Mouse (Mus musculus) macrophage (primary cell): Measurements from ENCODE around the gene Tmem9b. TPM values are rescaled to one million over a fixed set of nuclear protein-coding genes. Genes with fewer than 3 reads are reported as not detected.

Experiments used
- H3K27ac ChIP-seq: fragments of 350-480 bp; formaldehyde crosslinking; 2 replicates; pipeline ENCODE4 v1.9.0; 2021
- H3K36me3 ChIP-seq: fragments of 350-480 bp; formaldehyde crosslinking; 2 replicates; pipeline ENCODE4 v1.9.0; 2021; ENCODE audit errors: inconsistent target
- H3K4me3 ChIP-seq: fragments of 350-480 bp; formaldehyde crosslinking; 2 replicates; pipeline ENCODE4 v1.9.0; 2021; ENCODE audit errors: inconsistent target
- H3K79me2 ChIP-seq: fragments of 350-480 bp; formaldehyde crosslinking; 2 replicates; pipeline ENCODE4 v1.9.0; 2021; ENCODE audit errors: inconsistent target
- WGBS: methylation state at CpG from one replicate; pipeline ENCODE4 v1.1.7; 2026; ENCODE audit warnings: inconsistent platforms; ENCODE audit not compliant: missing documents; 5-methylcytosine and 5-hydroxymethylcytosine counted together
- polyA plus RNA-seq: library from polyadenylated mRNA; stranded (reverse); fragments of 250-400 nt; gene quantifications from 3 replicates; pipeline ENCODE4 v1.2.4, GENCODE M21; 2018; ENCODE audit warnings: inconsistent platforms

Tmem9b gene
- polyA plus RNA-seq, 1 experiment from 2014 or later = 97.7 TPM

GRCm38 (mm10) chr7:109764009-109764408 lies 11.3 kb upstream of the Tmem9b start:
- Histone ChIP-seq H3K36me3 (no peaks in the 10 kb centered on the region), H3K79me2 (no peaks in the 10 kb centered on the region), H3K4me3 (no peak overlapping the region), H3K27ac (no peak overlapping the region)
- 91% methylated on average over 2 of the region's 2 CpGs for WGBS

- 95% methylated on average over 3 of the region's 3 CpGs for WGBS
- Histone ChIP-seq H3K27ac (no peak overlapping the region), H3K36me3 (no peaks in the 10 kb centered on the region), H3K4me3 (no peak overlapping the region), H3K79me2 (peaks cover 19% of the 10 kb centered on the region)
Observed at GRCm38 (mm10) chr7:109756291-109756690, 3.6 kb upstream of the Tmem9b start.

- 96% methylated on average over 8 of the region's 8 CpGs for WGBS
- Histone ChIP-seq H3K4me3 (no peak overlapping the region), H3K27ac (no peak overlapping the region), H3K36me3 (no peaks in the 10 kb centered on the region; the same call in 1 of the 2 replicates), H3K79me2 (peaks cover 42% of the 10 kb centered on the region)
Observed at GRCm38 (mm10) chr7:109754034-109754433, 1.4 kb upstream of the Tmem9b start.

GRCm38 (mm10) chr7:109751427-109752007 lies 1.2 kb downstream of the Tmem9b start:
- Histone ChIP-seq H3K27ac (peak overlapping the region; percentile 55), H3K79me2 (peaks cover 65% of the 10 kb centered on the region), H3K36me3 (peaks cover 8% of the 10 kb centered on the region; the same call in 1 of the 2 replicates), H3K4me3 (peak overlapping the region; percentile 95)
- 6% methylated on average over 13 of the region's 13 CpGs for WGBS

GRCm38 (mm10) chr7:109747747-109748146 lies 4.9 kb downstream of the Tmem9b start:
- Histone ChIP-seq H3K4me3 (no peak overlapping the region), H3K27ac (no peak overlapping the region), H3K79me2 (peaks cover 56% of the 10 kb centered on the region), H3K36me3 (peaks cover 43% of the 10 kb centered on the region)
- WGBS = 92% methylated on average over 1 of the region's 1 CpGs

- no peak overlapping the region for H3K27ac ChIP-seq
- H3K79me2 ChIP-seq = no peaks in the 10 kb centered on the region; the same call in 1 of the 2 replicates
- peaks cover 77% of the 10 kb centered on the region for H3K36me3 ChIP-seq
- WGBS = 94% methylated on average over 4 of the region's 4 CpGs
- H3K4me3 ChIP-seq = no peak overlapping the region
Observed at GRCm38 (mm10) chr7:109741703-109742102, 11.0 kb downstream of the Tmem9b start.

GRCm38 (mm10) chr7:109741060-109741459 lies 11.6 kb downstream of the Tmem9b start:
- Histone ChIP-seq H3K4me3 (no peak overlapping the region), H3K27ac (no peak overlapping the region), H3K36me3 (peaks cover 77% of the 10 kb centered on the region), H3K79me2 (no peaks in the 10 kb centered on the region)
- WGBS = 100% methylated on average over 1 of the region's 1 CpGs

GRCm38 (mm10) chr7:109739822-109740370 lies 12.8 kb downstream of the Tmem9b start:
- Histone ChIP-seq H3K27ac (no peak overlapping the region), H3K4me3 (no peak overlapping the region), H3K79me2 (no peaks in the 10 kb centered on the region), H3K36me3 (peaks cover 70% of the 10 kb centered on the region)
- 91% methylated on average over 5 of the region's 5 CpGs for WGBS

GRCm38 (mm10) chr7:109734806-109735205 lies 17.9 kb downstream of the Tmem9b start:
- H3K4me3 ChIP-seq = no peak overlapping the region
- no peak overlapping the region for H3K27ac ChIP-seq
- peaks cover 25% of the 10 kb centered on the region; the same call in 1 of the 2 replicates for H3K36me3 ChIP-seq
- WGBS = 92% methylated on average over 4 of the region's 4 CpGs
- no peaks in the 10 kb centered on the region for H3K79me2 ChIP-seq

- no peak within 1 kb of the TSS for H3K27ac ChIP-seq
- WGBS = 94% methylated on average over 5 of the region's 5 CpGs
- H3K36me3 ChIP-seq = peaks cover 8% of the 10 kb centered on the region; the same call in 1 of the 2 replicates
- H3K79me2 ChIP-seq = no peaks in the 10 kb centered on the region
- no peak within 1 kb of the TSS for H3K4me3 ChIP-seq
Observed at GRCm38 (mm10) chr7:109731626-109732025, 21.0 kb downstream of the Tmem9b start, which contains the start of gene Ascl3. Gene Ascl3, minus strand, starts transcription at chr7:109731726.

- Histone ChIP-seq H3K27ac (no peak within 1 kb of the TSS), H3K4me3 (no peak within 1 kb of the TSS), H3K36me3 (no peaks in the 10 kb centered on the region), H3K79me2 (no peaks in the 10 kb centered on the region)
- WGBS = 98% methylated on average over 5 of the region's 5 CpGs
Observed at GRCm38 (mm10) chr7:109723697-109724096, 29.0 kb downstream of the Tmem9b start, which contains the start of gene BC051019. Gene BC051019, minus strand, starts transcription at chr7:109723850.

GRCm38 (mm10) chr7:109723114-109723513 lies 29.6 kb downstream of the Tmem9b start:
- Histone ChIP-seq H3K36me3 (no peaks in the 10 kb centered on the region), H3K27ac (no peak overlapping the region), H3K79me2 (no peaks in the 10 kb centered on the region), H3K4me3 (no peak overlapping the region)
- 96% methylated on average over 8 of the region's 8 CpGs for WGBS

GRCm38 (mm10) chr7:109722618-109723017 lies 30.1 kb downstream of the Tmem9b start:
- H3K4me3 ChIP-seq = no peak overlapping the region
- 83% methylated on average over 2 of the region's 2 CpGs for WGBS
- no peaks in the 10 kb centered on the region for H3K36me3 ChIP-seq
- H3K27ac ChIP-seq = no peak overlapping the region
- H3K79me2 ChIP-seq = no peaks in the 10 kb centered on the region

- H3K4me3 ChIP-seq = no peak overlapping the region
- no peak overlapping the region for H3K27ac ChIP-seq
- no peaks in the 10 kb centered on the region for H3K36me3 ChIP-seq
- H3K79me2 ChIP-seq = no peaks in the 10 kb centered on the region
- 65% methylated on average over 9 of the region's 9 CpGs for WGBS
Observed at GRCm38 (mm10) chr7:109719286-109719685, 33.4 kb downstream of the Tmem9b start.

GRCm38 (mm10) chr7:109713434-109713982 lies 39.2 kb downstream of the Tmem9b start:
- peaks cover 37% of the 10 kb centered on the region for H3K36me3 ChIP-seq
- H3K79me2 ChIP-seq = no peaks in the 10 kb centered on the region
- H3K4me3 ChIP-seq = no peak overlapping the region
- H3K27ac ChIP-seq = no peak overlapping the region
- 91% methylated on average over 2 of the region's 2 CpGs for WGBS
